Mouse (Mus musculus) lung, adult 2 months (tissue): Measurements from ENCODE around the gene Zfhx3. TPM values are rescaled to one million over a fixed set of nuclear protein-coding genes. Genes with fewer than 3 reads are reported as not detected.

Experiments
- DNase-seq: peaks from one replicate; pipeline ENCODE4 v3.0.0; 2022
- H3K4me1 ChIP-seq: fragments of 200-500 bp; 2 replicates; pipeline ENCODE4 v1.6.1; 2011; ENCODE audit warnings: low read length; ENCODE audit not compliant: control insufficient read depth, insufficient read depth
- H3K4me3 ChIP-seq: fragments of 200-500 bp; replicated peaks from 2 replicates; pipeline ENCODE3; 2011; ENCODE audit warnings: low read depth, mild to moderate bottlenecking, control low read depth, low read length; ENCODE audit errors: extremely low read depth
- CTCF ChIP-seq: fragments of 200-500 bp; IDR thresholded peaks from 2 replicates; pipeline ENCODE4 v1.5.1; 2011; ENCODE audit warnings: mild to moderate bottlenecking, low read length, control low read depth; ENCODE audit not compliant: insufficient read depth
- POLR2A ChIP-seq: fragments of 200-500 bp; IDR thresholded peaks from 2 replicates; pipeline ENCODE4 v1.6.1; 2011; ENCODE audit warnings: low read depth, mild to moderate bottlenecking, control low read depth, low read length, borderline replicate concordance; ENCODE audit errors: extremely low read depth
- WGBS: fragments of 180-500 bp; shearing (Covaris S2); methylation state at CpG from one replicate; pipeline ENCODE4 v1.1.7; 2018; 5-methylcytosine and 5-hydroxymethylcytosine counted together
- polyA plus RNA-seq: library from polyadenylated mRNA; depleted of rRNA; stranded (reverse); fragments of >200 nt; gene quantifications from 2 replicates; pipeline ENCODE4 v1.2.3, GENCODE M21; 2012

The Zfhx3 gene
- polyA plus RNA-seq, 1 experiment, result 8.0 TPM

- Histone ChIP-seq H3K4me3 (no peak overlapping the region), H3K4me1 (peaks cover 4% of the 10 kb centered on the region)
- 34% methylated on average over 5 of the region's 5 CpGs for WGBS
- TF ChIP-seq POLR2A (no peak), CTCF (no peak)
- DNase-seq, result no peak
Observed at GRCm38 (mm10) chr8:108608678-108609077, 666.2 kb downstream of the Zfhx3 start.

- no peak for TF ChIP-seq CTCF
- no peak for TF ChIP-seq POLR2A
- 60% methylated on average over 5 of the region's 5 CpGs for WGBS
- peaks cover 4% of the 10 kb centered on the region for H3K4me1 ChIP-seq
- DNase-seq, result no peak
- H3K4me3 ChIP-seq, result no peak overlapping the region
Observed at GRCm38 (mm10) chr8:108609114-108609513, 666.7 kb downstream of the Zfhx3 start.

GRCm38 (mm10) chr8:108611141-108611674, 668.8 kb downstream of the Zfhx3 start:
- TF ChIP-seq CTCF (no peak), POLR2A (no peak)
- H3K4me3 ChIP-seq, result no peak overlapping the region
- H3K4me1 ChIP-seq, result peaks cover 4% of the 10 kb centered on the region
- no peak for DNase-seq
- WGBS, result 88% methylated on average over 9 of the region's 9 CpGs

- TF ChIP-seq CTCF, result no peak
- no peak for TF ChIP-seq POLR2A
- Histone ChIP-seq H3K4me3 (peak overlapping the region; percentile 6), H3K4me1 (peaks cover 4% of the 10 kb centered on the region)
- WGBS, result 30% methylated on average over 11 of the region's 11 CpGs
- no peak for DNase-seq
Observed at GRCm38 (mm10) chr8:108611792-108612413, 669.5 kb downstream of the Zfhx3 start.

- no peak for DNase-seq
- 24% methylated on average over 5 of the region's 5 CpGs for WGBS
- TF ChIP-seq POLR2A (no peak), CTCF (no peak)
- no peak overlapping the region for H3K4me3 ChIP-seq
- H3K4me1 ChIP-seq, result peaks cover 4% of the 10 kb centered on the region
Observed at GRCm38 (mm10) chr8:108612815-108613214, 670.4 kb downstream of the Zfhx3 start.

- 59% methylated on average over 2 of the region's 2 CpGs for WGBS
- no peak for DNase-seq
- TF ChIP-seq POLR2A, result no peak
- TF ChIP-seq CTCF, result no peak
- Histone ChIP-seq H3K4me1 (peaks cover 4% of the 10 kb centered on the region), H3K4me3 (no peak overlapping the region)
Observed at GRCm38 (mm10) chr8:108613280-108613679, 670.8 kb downstream of the Zfhx3 start.

- no peak for DNase-seq
- Histone ChIP-seq H3K4me3 (no peak overlapping the region), H3K4me1 (no peaks in the 10 kb centered on the region)
- WGBS, result 46% methylated on average over 7 of the region's 7 CpGs
- TF ChIP-seq CTCF (no peak), POLR2A (no peak)
Observed at GRCm38 (mm10) chr8:108621296-108621695, 678.9 kb downstream of the Zfhx3 start.

GRCm38 (mm10) chr8:108623660-108624059, 681.2 kb downstream of the Zfhx3 start:
- H3K4me3 ChIP-seq, result no peak overlapping the region
- TF ChIP-seq POLR2A (no peak), CTCF (no peak)
- WGBS, result 57% methylated on average over 5 of the region's 5 CpGs
- no peak for DNase-seq
- no peaks in the 10 kb centered on the region for H3K4me1 ChIP-seq

- Histone ChIP-seq H3K4me1 (no peaks in the 10 kb centered on the region), H3K4me3 (no peak overlapping the region)
- TF ChIP-seq POLR2A (no peak), CTCF (no peak)
- DNase-seq, result no peak
- 82% methylated on average over 9 of the region's 9 CpGs for WGBS
Observed at GRCm38 (mm10) chr8:108625571-108626120, 683.2 kb downstream of the Zfhx3 start.

- TF ChIP-seq CTCF (no peak), POLR2A (no peak)
- H3K4me1 ChIP-seq, result no peaks in the 10 kb centered on the region
- WGBS, result 100% methylated on average over 1 of the region's 1 CpGs
Observed at GRCm38 (mm10) chr8:108631069-108631468, 688.6 kb downstream of the Zfhx3 start.

More at GRCm38 (mm10) chr8:108631069-108631468, 688.6 kb downstream of the Zfhx3 start:
- no peak for DNase-seq
- no peak overlapping the region for H3K4me3 ChIP-seq
